Mouse (Mus musculus) C2C12 (cell line): Measurements from ENCODE around the gene Gm10570.

Experiments
- CEBPB ChIP-seq: IDR thresholded peaks from one replicate; pipeline ENCODE4 v1.6.1; 2011; ENCODE audit warnings: low read depth, mild to moderate bottlenecking, control low read depth, moderate library complexity
- CTCF ChIP-seq: IDR thresholded peaks from one replicate; pipeline ENCODE4 v1.5.1; 2011; ENCODE audit not compliant: control insufficient read depth, insufficient read depth, insufficient read length
- FOSL1 ChIP-seq: IDR thresholded peaks from one replicate; pipeline ENCODE4 v1.8.0; 2011; ENCODE audit warnings: mild to moderate bottlenecking, low read length; ENCODE audit not compliant: poor library complexity, insufficient read depth, severe bottlenecking
- MAX ChIP-seq: IDR thresholded peaks from one replicate; pipeline ENCODE4 v1.6.1; 2011; ENCODE audit warnings: mild to moderate bottlenecking, control low read depth
- MYOD1 ChIP-seq: IDR thresholded peaks from one replicate; pipeline ENCODE4 v1.6.1; 2011; ENCODE audit warnings: low read depth; ENCODE audit not compliant: control insufficient read depth, insufficient read length
- MYOG ChIP-seq: IDR thresholded peaks from one replicate; pipeline ENCODE4 v1.6.1; 2011; ENCODE audit not compliant: control insufficient read depth, insufficient read length; ENCODE audit errors: extremely low read depth

- TF ChIP-seq CTCF (no peak), MAX (no peak), MYOG (no peak), FOSL1 (no peak), CEBPB (no peak), MYOD1 (no peak)
Measured at GRCm38 (mm10) chr4:130289824-130290223, 18.6 kb downstream of the Gm10570 start.
